Mouse (Mus musculus): Measurements from ENCODE around the gene Rdh7.
"Not testable (repeated sequence)": the region's sequence is repeated elsewhere in the genome, so short reads cannot be mapped to it uniquely, and the experiment has no call there.

The Rdh7 gene

GRCm38 (mm10) chr10:127893163-127894022 lies 4.8 kb upstream of the Rdh7 start:
- DNase-seq (ENCODE audit: low spot score): not testable (repeated sequence)

- no peak for DNase-seq (ENCODE audit: low spot score)
Measured at GRCm38 (mm10) chr10:127891481-127891880, 2.9 kb upstream of the Rdh7 start.

- no peak for DNase-seq (ENCODE audit: low spot score)
Measured at GRCm38 (mm10) chr10:127886971-127887370, 1.6 kb downstream of the Rdh7 start.

GRCm38 (mm10) chr10:127886551-127886950 lies 2.1 kb downstream of the Rdh7 start:
- DNase-seq (ENCODE audit: low spot score): no peak

- no peak for DNase-seq (ENCODE audit: low spot score)
Measured at GRCm38 (mm10) chr10:127881041-127881440, 7.6 kb downstream of the Rdh7 start.

- DNase-seq (ENCODE audit: low spot score): no peak
Measured at GRCm38 (mm10) chr10:127879155-127879688, 9.4 kb downstream of the Rdh7 start.

- no peak for DNase-seq (ENCODE audit: low spot score)
Measured at GRCm38 (mm10) chr10:127878262-127879057, 10.2 kb downstream of the Rdh7 start.

GRCm38 (mm10) chr10:127877681-127878080 lies 10.9 kb downstream of the Rdh7 start:
- no peak for DNase-seq (ENCODE audit: low spot score)

GRCm38 (mm10) chr10:127872484-127872883 lies 16.1 kb downstream of the Rdh7 start:
- DNase-seq (ENCODE audit: low spot score): peak; percentile 4

- no peak for DNase-seq (ENCODE audit: low spot score)
Measured at GRCm38 (mm10) chr10:127866232-127866631, 22.4 kb downstream of the Rdh7 start, which contains the start of gene Rdh16f2. Rdh16f2 (plus strand) TSS chr10:127866474.

- no peak for DNase-seq (ENCODE audit: low spot score)
Measured at GRCm38 (mm10) chr10:127864931-127865330, 23.7 kb downstream of the Rdh7 start.

- no peak for DNase-seq (ENCODE audit: low spot score)
Measured at GRCm38 (mm10) chr10:127856376-127856775, 32.2 kb downstream of the Rdh7 start.

- no peak for DNase-seq (ENCODE audit: low spot score)
Measured at GRCm38 (mm10) chr10:127849628-127850027, 39.0 kb downstream of the Rdh7 start, which contains the start of gene Rdh19. Rdh19 (plus strand) TSS chr10:127849928.

- DNase-seq (ENCODE audit: low spot score): no peak
Measured at GRCm38 (mm10) chr10:127848089-127848488, 40.5 kb downstream of the Rdh7 start.

GRCm38 (mm10) chr10:127845945-127846344 lies 42.7 kb downstream of the Rdh7 start:
- DNase-seq (ENCODE audit: low spot score): not testable (repeated sequence)

GRCm38 (mm10) chr10:127840776-127841175 lies 47.8 kb downstream of the Rdh7 start:
- DNase-seq (ENCODE audit: low spot score): no peak

- DNase-seq (ENCODE audit: low spot score): no peak
Measured at GRCm38 (mm10) chr10:127838539-127838938, 50.1 kb downstream of the Rdh7 start.

- not testable (repeated sequence) for DNase-seq (ENCODE audit: low spot score)
Measured at GRCm38 (mm10) chr10:127837793-127838192, 50.8 kb downstream of the Rdh7 start.

- DNase-seq (ENCODE audit: low spot score): no peak
Measured at GRCm38 (mm10) chr10:127835292-127835691, 53.3 kb downstream of the Rdh7 start.

- DNase-seq (ENCODE audit: low spot score): not testable (repeated sequence)
Measured at GRCm38 (mm10) chr10:127834186-127834585, 54.4 kb downstream of the Rdh7 start.
